Mouse (Mus musculus) layer of hippocampus, adult 2 months (tissue): Measurements from ENCODE around the gene Atg2a. TPM values are rescaled to one million over a fixed set of nuclear protein-coding genes. Genes with fewer than 3 reads are reported as not detected.
"Not testable (repeated sequence)": the region's sequence is repeated elsewhere in the genome, so short reads cannot be mapped to it uniquely, and the experiment has no call there.

ENCODE experiments used
- DNase-seq, 2 experiments: peaks; one replicate each; pipeline ENCODE4 v3.0.0; 2022; ENCODE audit warnings: low spot score in 2 of 2
- H3K27ac ChIP-seq: fragments of 200-600 bp; 2 replicates; pipeline ENCODE4 v1.8.1; 2022
- H3K4me3 ChIP-seq: fragments of 200-600 bp; 2 replicates; pipeline ENCODE4 v1.8.1; 2022; ENCODE audit warnings: mild to moderate bottlenecking
- CTCF ChIP-seq: fragments of 200-600 bp; conservative IDR thresholded peaks from 2 replicates; pipeline ENCODE4 v1.8.1; 2022; ENCODE audit warnings: antibody characterized with exemption, mild to moderate bottlenecking, moderate library complexity
- total RNA-seq, 2 experiments: library from RNA; stranded (reverse); gene quantifications; 2 replicates each; pipeline ENCODE4 v1.2.3; 2021

The Atg2a gene
- total RNA-seq, 2 experiments from 2014 or later, result 32.5 to 39.0 TPM

- Histone ChIP-seq H3K4me3 (no peak overlapping the region), H3K27ac (peak overlapping the region; percentile 93)
- no peak for TF ChIP-seq CTCF
- no peak for DNase-seq
Observed at GRCm38 (mm10) chr19:6285226-6285625, 43.8 kb downstream of the Atg2a start.

DNA sequence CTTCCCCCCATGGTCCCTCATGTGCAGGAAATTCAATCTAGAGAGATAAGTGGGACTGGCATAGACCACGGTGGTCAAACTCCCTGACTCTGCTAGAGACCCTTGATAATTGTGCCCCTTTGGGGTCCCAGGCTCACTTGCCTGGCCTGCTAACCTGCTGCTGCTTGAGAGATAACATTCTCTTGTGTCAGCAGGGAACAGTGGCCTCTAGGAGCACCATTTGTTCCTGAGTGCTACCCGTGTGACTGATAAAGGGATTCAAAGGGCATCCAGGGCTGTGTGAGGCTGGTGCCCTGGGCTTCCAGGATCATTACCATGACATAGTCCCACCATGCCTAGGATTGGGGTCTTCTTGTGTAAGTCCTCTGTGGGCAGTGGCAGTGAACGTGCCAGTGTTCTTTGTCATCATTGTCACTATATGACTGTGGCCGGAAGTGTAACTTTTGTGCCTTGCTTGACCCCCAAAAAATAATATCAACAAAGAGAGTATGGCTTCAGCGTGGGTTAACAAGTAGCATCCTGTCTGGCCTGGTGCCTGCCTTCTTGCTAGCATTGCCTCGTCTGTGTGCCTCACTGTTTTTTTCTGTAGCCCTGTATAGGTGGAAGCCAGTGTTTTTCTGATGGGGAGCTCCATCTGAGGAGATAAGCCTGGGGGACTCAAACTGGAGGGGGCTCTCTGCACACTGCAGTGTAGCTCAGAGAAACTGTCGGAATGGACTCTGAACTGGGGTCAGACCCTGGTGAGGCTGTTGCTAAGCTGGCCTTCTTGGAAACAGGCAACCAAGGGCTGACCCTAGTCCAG lies 44.4 kb downstream of the Atg2a start:
- DNase-seq, result no peak
- no peak for TF ChIP-seq CTCF
- peak overlapping the region; percentile 4; the same call in 1 of the 2 replicates for H3K4me3 ChIP-seq
- peak overlapping the region; percentile 93 for H3K27ac ChIP-seq

DNA sequence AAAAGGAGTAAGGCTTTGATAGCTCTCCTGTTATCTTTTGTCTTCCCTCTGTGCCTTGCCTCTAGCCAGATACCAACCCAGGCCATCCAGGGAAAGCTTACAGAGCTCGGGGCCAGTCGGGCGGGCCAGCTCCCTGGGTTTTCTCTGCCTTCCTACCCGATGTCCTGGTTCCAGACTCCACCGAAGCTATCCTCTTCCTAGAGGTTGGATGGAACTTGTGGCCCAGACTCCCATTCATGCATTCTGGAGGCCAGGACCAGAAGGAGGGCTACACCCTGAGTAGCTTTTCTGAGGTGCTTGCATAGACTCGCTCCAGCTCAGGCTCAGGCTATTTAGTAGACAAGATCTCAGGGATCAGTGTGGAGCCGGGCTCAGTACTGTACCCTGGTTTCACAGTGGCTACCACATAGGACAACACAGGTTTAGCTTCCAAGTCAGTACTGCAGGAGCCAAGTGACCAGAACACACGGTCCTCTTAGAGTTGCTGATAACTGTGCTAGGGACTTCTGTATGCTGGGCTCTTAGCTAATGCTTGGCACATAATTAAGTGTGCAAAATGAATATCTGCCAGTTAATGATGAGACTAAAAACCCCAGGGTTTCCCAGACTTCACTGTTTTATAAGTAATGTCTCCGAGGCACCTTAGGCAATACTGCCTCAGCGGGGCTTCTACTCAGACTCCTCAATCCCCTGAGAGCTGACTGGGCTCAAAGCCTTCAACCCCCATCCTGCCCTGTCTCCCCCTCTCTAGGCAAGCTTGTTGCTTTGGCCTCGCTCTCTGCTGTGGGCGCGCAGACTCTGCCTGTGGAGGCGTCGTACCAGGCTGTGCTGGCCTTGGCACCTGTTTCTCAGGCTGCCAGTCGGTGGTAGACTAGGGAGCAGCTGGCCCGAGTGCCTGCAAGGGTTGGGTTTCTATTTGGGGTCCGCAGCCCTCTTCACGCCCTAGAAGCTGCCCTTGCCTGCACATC lies 45.2 kb downstream of the Atg2a start:
- TF ChIP-seq CTCF, result no peak
- DNase-seq, result peak; percentile 59 to 69
- Histone ChIP-seq H3K4me3 (peak overlapping the region; percentile 4; the same call in 1 of the 2 replicates), H3K27ac (peak overlapping the region; percentile 93)

- DNase-seq, result no peak
- Histone ChIP-seq H3K27ac (peak overlapping the region; percentile 93), H3K4me3 (no peak overlapping the region)
- TF ChIP-seq CTCF, result peak; percentile 38
Observed at GRCm38 (mm10) chr19:6288236-6288894, 46.9 kb downstream of the Atg2a start.

DNA sequence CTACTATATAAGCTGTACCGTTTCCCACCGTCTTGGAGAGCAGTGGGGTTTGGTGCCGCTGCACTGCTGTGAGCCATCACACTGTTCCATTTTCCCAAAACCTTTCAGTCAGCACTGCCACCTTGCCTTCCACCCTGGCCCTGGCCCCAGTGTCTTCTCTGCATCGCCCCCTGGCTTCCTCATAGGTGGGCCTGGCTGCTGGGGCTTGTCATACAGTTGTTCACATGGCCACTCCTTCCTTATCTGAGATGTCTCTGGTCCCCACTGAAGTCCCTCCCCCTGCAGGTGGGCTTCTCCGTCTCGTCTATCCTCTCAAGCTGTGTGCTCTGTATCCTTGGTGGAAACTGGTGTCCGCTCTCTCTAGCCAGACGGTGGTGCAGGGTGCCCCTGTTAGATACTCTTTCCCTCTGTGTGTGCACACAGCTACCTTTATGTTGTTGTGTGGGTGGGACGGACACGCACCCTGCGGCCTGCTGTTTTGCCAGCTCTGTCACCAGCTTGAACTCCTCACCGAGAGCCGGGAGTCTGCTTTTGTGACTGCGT lies 48.3 kb downstream of the Atg2a start:
- peak overlapping the region; percentile 93 for H3K27ac ChIP-seq
- H3K4me3 ChIP-seq, result no peak overlapping the region
- DNase-seq, result no peak
- 0 out of 2 replicates have a peak, but pooled peaks have one; percentile 22 for TF ChIP-seq CTCF

DNA sequence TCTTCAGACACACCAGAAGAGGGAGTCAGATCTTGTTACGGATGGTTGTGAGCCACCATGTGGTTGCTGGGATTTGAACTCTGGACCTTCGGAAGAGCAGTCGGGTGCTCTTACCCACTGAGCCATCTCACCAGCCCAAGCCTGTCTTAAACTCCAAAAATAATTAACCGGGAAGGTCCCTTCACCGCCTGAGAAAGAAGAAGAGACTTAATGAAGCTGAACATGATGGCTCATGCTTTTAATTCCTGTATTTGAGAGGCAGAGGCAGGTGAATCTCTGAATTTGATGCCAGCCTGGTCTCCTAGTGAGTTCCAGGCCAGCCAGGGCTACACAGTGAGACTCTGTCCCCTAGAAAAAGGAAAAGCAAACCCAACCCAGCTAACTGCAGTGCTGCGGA lies 49.2 kb downstream of the Atg2a start:
- not testable (repeated sequence) for DNase-seq, H3K4me3 ChIP-seq
- H3K27ac ChIP-seq, result peak overlapping the region; percentile 78

GRCm38 (mm10) chr19:6291117-6291781 lies 49.8 kb downstream of the Atg2a start:
- H3K4me3 ChIP-seq, result no peak overlapping the region
- no peak for TF ChIP-seq CTCF
- DNase-seq, result no peak
- H3K27ac ChIP-seq, result peak overlapping the region; percentile 78

DNA sequence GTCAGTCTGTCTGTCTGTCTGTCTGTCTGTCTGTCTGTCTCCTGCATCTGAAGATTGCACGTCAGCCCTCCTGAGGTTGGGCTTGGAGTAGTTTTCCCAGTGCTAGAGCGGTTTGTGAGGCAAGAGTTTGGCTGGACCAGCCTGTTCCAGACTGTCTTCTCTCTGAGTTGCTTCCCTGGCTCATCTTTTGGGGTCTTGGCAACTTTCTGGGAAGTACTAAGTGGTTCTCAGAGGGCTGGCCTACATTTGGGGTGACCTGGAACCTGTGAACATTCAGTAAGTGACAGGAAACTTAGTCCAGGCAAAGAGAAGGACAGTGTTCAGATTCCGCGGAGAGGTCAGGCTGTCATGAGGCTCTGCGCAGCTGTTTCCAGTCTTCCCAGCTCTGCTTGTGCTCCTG lies 50.8 kb downstream of the Atg2a start:
- DNase-seq, result no peak
- no peak for TF ChIP-seq CTCF
- Histone ChIP-seq H3K27ac (peak overlapping the region; percentile 78; the same call in 1 of the 2 replicates), H3K4me3 (no peak overlapping the region)

- TF ChIP-seq CTCF, result no peak
- Histone ChIP-seq H3K27ac (peak overlapping the region; percentile 55; the same call in 1 of the 2 replicates), H3K4me3 (no peak overlapping the region)
- DNase-seq, result no peak
Observed at GRCm38 (mm10) chr19:6294301-6294700, 52.8 kb downstream of the Atg2a start.

DNA sequence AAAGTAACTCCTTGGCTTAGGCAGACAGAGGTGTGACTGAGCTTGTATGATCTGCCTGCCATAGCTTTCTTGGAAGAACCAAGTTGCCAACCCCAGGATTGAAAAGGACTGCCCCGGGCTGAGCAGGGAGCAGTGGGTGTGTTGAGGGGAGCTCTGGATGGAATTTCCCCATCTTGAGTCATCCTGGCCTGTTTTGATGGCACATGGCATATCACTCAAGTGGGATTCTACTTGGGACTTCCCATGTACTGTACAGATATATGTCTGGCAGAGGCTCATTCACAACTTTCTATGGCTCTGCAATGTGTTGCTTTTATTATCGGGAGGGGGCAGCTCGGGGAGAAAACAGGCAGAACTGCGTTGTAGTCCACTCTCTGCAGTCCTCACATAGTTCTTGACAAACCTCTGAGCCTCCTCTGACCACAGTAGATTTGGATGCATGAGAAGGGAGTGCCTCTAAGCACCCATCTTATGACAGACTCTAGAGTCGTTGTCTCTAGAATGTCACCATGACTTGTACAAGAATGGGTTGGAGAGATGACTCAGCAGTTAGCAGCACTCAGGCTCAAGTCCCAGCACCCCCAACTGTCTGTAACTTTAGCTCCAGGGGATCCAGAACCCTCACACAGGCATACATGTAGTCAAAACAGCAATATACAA lies 55.2 kb downstream of the Atg2a start:
- no peak for TF ChIP-seq CTCF

GRCm38 (mm10) chr19:6297641-6298040 lies 56.2 kb downstream of the Atg2a start:
- no peak overlapping the region for H3K4me3 ChIP-seq
- no peak overlapping the region; the same call in 1 of the 2 replicates for H3K27ac ChIP-seq
- no peak for DNase-seq
- TF ChIP-seq CTCF, result no peak

More for the DNA sequence above, 55.2 kb downstream of the Atg2a start:
- DNase-seq, result no peak
- Histone ChIP-seq H3K27ac (no peak overlapping the region), H3K4me3 (no peak overlapping the region)
